In genomic region chr4:132460225-132460624, GRCm38 (mm10) we compare ENCODE assay signal across 18 mouse cellular contexts. TPM values are rescaled to one million over a fixed set of nuclear protein-coding genes. Genes with fewer than 3 reads are reported as not detected.
DNase-seq lines count a peak whose midpoint lies in the region; TF ChIP-seq lines count a peak whose summit lies in the region.
"Had no signal": no experiment of that assay in that cellular context is flagged by ENCODE, and none has a peak within 500 bp of the region (broad histone marks: within the 10 kb centered on the region; RNA-seq: fewer than 3 reads in every experiment).

No protein-coding gene starts in this region.

- WGBS in kidney, adult 2 months: 88% methylated on average over 8 of the region's 8 CpGs

- no peak for TF ChIP-seq CTCF in ES-Bruce4 (IDR thresholded peaks at IDR 0.05; ENCODE audit: low read depth, low read length)
- TF ChIP-seq CTCF in kidney, adult 2 months (conservative IDR thresholded peaks at IDR 0.05; ENCODE audit: insufficient read depth, insufficient read length, low read depth, low read length): no peak

- peaks cover 2% of the 10 kb centered on the region for H3K4me1 ChIP-seq in ES-Bruce4 (ENCODE audit: control insufficient read depth, insufficient read depth, low read length)
- peaks cover 7% of the 10 kb centered on the region; the same call in 1 of the 2 replicates for H3K4me1 ChIP-seq in kidney, adult 2 months (ENCODE audit: control insufficient read depth, insufficient read depth, low read length)

- H3K27ac ChIP-seq in ES-Bruce4 (ENCODE audit: insufficient read depth, low read length): 0 out of 2 replicates have a peak overlapping the region, but pooled peaks have one; percentile 26
- H3K27ac ChIP-seq in kidney, adult 2 months (ENCODE audit: insufficient read depth, low read depth, low read length): no peak overlapping the region
- H3K27ac ChIP-seq: embryonic facial prominence, embryonic 10.5 days; embryonic facial prominence, embryonic 12.5 days; forebrain, embryonic 13.5 days had no signal

- H3K27me3 ChIP-seq in ES-Bruce4 (ENCODE audit: control insufficient read depth, insufficient read depth, low read length, poor library complexity, severe bottlenecking): no peaks in the 10 kb centered on the region
- no peaks in the 10 kb centered on the region for H3K27me3 ChIP-seq in kidney, adult 2 months (replicated peaks; ENCODE audit: control insufficient read depth, insufficient read depth, low read length)
- H3K27me3 ChIP-seq: embryonic facial prominence, embryonic 12.5 days; forebrain, embryonic 13.5 days; Patski had no signal

- no peak overlapping the region for H3K9ac ChIP-seq in ES-Bruce4 (ENCODE audit: low read depth, poor library complexity, severe bottlenecking)
- H3K9ac ChIP-seq: embryonic facial prominence, embryonic 12.5 days; forebrain, embryonic 13.5 days had no signal

- DNase-seq in R1 (ENCODE audit: low read depth, low spot score): peak; percentile 91
- DNase-seq in kidney, adult 2 months: no peak
- no peak for DNase-seq in ovary, adult 18-20 months (ENCODE audit: low spot score)
- no peak for DNase-seq in thymus, postnatal 25 days
- DNase-seq: adrenal gland, adult 8-10 months; adrenal gland, postnatal 14 days; adrenal gland, postnatal 36 days; cerebellum, adult 11-12 months; cerebellum, adult 2 months; cerebellum, adult 9-10 months; cerebellum, postnatal 10 days; cerebellum, postnatal 25 days had no signal

- H3K9me3 ChIP-seq in ES-Bruce4 (replicated peaks; ENCODE audit: control insufficient read depth, insufficient read depth, low read length, poor library complexity, severe bottlenecking): no peaks in the 10 kb centered on the region
- H3K9me3 ChIP-seq: embryonic facial prominence, embryonic 10.5 days; embryonic facial prominence, embryonic 12.5 days; forebrain, embryonic 13.5 days; G1E had no signal

- H3K36me3 ChIP-seq in ES-Bruce4 (ENCODE audit: control insufficient read depth, insufficient read depth, low read length, poor library complexity, severe bottlenecking): peaks cover 28% of the 10 kb centered on the region
- no peaks in the 10 kb centered on the region; the same call in 1 of the 2 replicates for H3K36me3 ChIP-seq in kidney, adult 2 months (ENCODE audit: control insufficient read depth, insufficient read depth, low read length)

- no peak overlapping the region for H3K4me3 ChIP-seq in ES-Bruce4 (ENCODE audit: low read depth, low read length)
- no peak overlapping the region for H3K4me3 ChIP-seq in kidney, adult 2 months (ENCODE audit: insufficient read depth, low read depth, low read length)
- H3K4me3 ChIP-seq: embryonic facial prominence, embryonic 10.5 days; embryonic facial prominence, embryonic 12.5 days; forebrain, embryonic 13.5 days had no signal

- TF ChIP-seq POLR2A in ES-Bruce4 (IDR thresholded peaks at IDR 0.05; ENCODE audit: insufficient read depth, low read length): no peak
- no peak for TF ChIP-seq POLR2A in kidney, adult 2 months (IDR thresholded peaks at IDR 0.05; ENCODE audit: low read depth, low read length)

- no peak for TF ChIP-seq EP300 in ES-Bruce4 (IDR thresholded peaks at IDR 0.05; ENCODE audit: insufficient read depth, low read depth, low read length)

RNA-seq across cellular contexts. Expression of gene Med18, which starts 3.5 kb away (rescaled TPM):
- polyA plus RNA-seq in ES-Bruce4 (2011; ENCODE audit: insufficient read depth, insufficient read length, low read depth, missing spikeins): 22.5 and 24.4 TPM in 2 replicates
- 2.4 and 2.9 TPM in 2 replicates for polyA plus RNA-seq in kidney, adult 2 months (2012; rRNA removed)

RNA-seq across cellular contexts. Expression of gene Phactr4, which starts 37.9 kb away (rescaled TPM):
- polyA plus RNA-seq in ES-Bruce4 (2011; ENCODE audit: insufficient read depth, insufficient read length, low read depth, missing spikeins): 31.5 and 35.1 TPM in 2 replicates
- polyA plus RNA-seq in kidney, adult 2 months (2012; rRNA removed): 19.5 and 25.2 TPM in 2 replicates

RNA-seq across cellular contexts. Expression of gene Sesn2, which starts 50.1 kb away (rescaled TPM):
- 41.6 TPM in 2 replicates for polyA plus RNA-seq in ES-Bruce4 (2011; ENCODE audit: insufficient read depth, insufficient read length, low read depth, missing spikeins)
- polyA plus RNA-seq in kidney, adult 2 months (2012; rRNA removed): 26.7 and 29.4 TPM in 2 replicates
